Mouse (Mus musculus) right cerebral cortex, postnatal 36 days (tissue): ENCODE results near the gene Sbk3.

Experiments
- DNase-seq, 2 experiments: peaks; one replicate each; pipeline ENCODE4 v3.0.0; 2022; ENCODE audit warnings: low spot score in 2 of 2, mixed read lengths in 1 of 2

The Sbk3 gene

GRCm38 (mm10) chr7:4933103-4933502 is 37.9 kb downstream of the Sbk3 start:
- DNase-seq, result no peak

GRCm38 (mm10) chr7:4928323-4928722 is 42.6 kb downstream of the Sbk3 start:
- DNase-seq, result no peak

- DNase-seq, result no peak
These were observed 43.3 kb downstream of the Sbk3 start for GRCm38 (mm10) chr7:4927711-4928110.

GRCm38 (mm10) chr7:4926849-4927248 is 44.1 kb downstream of the Sbk3 start:
- DNase-seq, result no peak

GRCm38 (mm10) chr7:4925441-4926381 is 45.3 kb downstream of the Sbk3 start, which contains the start of gene Ssc5d:
Gene Ssc5d, plus strand, starts transcription at chr7:4925785.
- DNase-seq, result no peak

- DNase-seq, result no peak
These were observed 46.1 kb downstream of the Sbk3 start for GRCm38 (mm10) chr7:4924891-4925301.

GRCm38 (mm10) chr7:4924483-4924882 is 46.5 kb downstream of the Sbk3 start:
- no peak for DNase-seq

GRCm38 (mm10) chr7:4923586-4924364 is 47.2 kb downstream of the Sbk3 start:
- no peak for DNase-seq

GRCm38 (mm10) chr7:4922931-4923565 is 47.9 kb downstream of the Sbk3 start:
- peak; percentile 71 to 78 for DNase-seq

- peak; percentile 84 to 89 for DNase-seq
These were observed 48.5 kb downstream of the Sbk3 start for GRCm38 (mm10) chr7:4922508-4922907.

- DNase-seq, result no peak
These were observed 49.0 kb downstream of the Sbk3 start, which contains the start of gene Nat14 for GRCm38 (mm10) chr7:4921824-4922482. Gene Nat14, plus strand, starts transcription at chr7:4922028.

GRCm38 (mm10) chr7:4920976-4921823 is 49.8 kb downstream of the Sbk3 start:
- DNase-seq, result no peak

GRCm38 (mm10) chr7:4920496-4920895 is 50.5 kb downstream of the Sbk3 start:
- DNase-seq, result no peak

GRCm38 (mm10) chr7:4919971-4920370 is 51.0 kb downstream of the Sbk3 start:
- DNase-seq, result no peak

GRCm38 (mm10) chr7:4919096-4919495 is 51.9 kb downstream of the Sbk3 start:
- no peak for DNase-seq

GRCm38 (mm10) chr7:4918681-4919080 is 52.3 kb downstream of the Sbk3 start:
- DNase-seq, result no peak

- DNase-seq, result no peak
These were observed 53.5 kb downstream of the Sbk3 start for GRCm38 (mm10) chr7:4917494-4917893.

GRCm38 (mm10) chr7:4915669-4916416 is 55.1 kb downstream of the Sbk3 start:
- DNase-seq, result no peak
